Mouse (Mus musculus): ENCODE measurements around the gene Fam13c.

- TF ChIP-seq CTCF (IDR thresholded peaks at IDR 0.05; ENCODE audit: low read depth, low read length), result no peak
- TF ChIP-seq GATA2 (IDR thresholded peaks at IDR 0.05; ENCODE audit: borderline replicate concordance, low read depth, low read length), result no peak
- TF ChIP-seq GATA1 (IDR thresholded peaks at IDR 0.05; ENCODE audit: borderline replicate concordance, low read length), result no peak
- TF ChIP-seq TAL1 (conservative IDR thresholded peaks at IDR 0.05; ENCODE audit: low read depth, low read length), result no peak
Measured at GRCm38 (mm10) chr10:70470836-70471235, 30.6 kb downstream of the Fam13c start.

Measured in G1E (cell line).